Mouse (Mus musculus) telencephalon, adult 2 months (tissue): ENCODE measurements at regions not wholly inside any gene's neighbourhood (a gene's known extent, or its start where the extent isn't known, plus 50 kb on each side); places are given as distances from the start of the nearest gene placed in this dataset.

Experiments used
- DNase-seq: peaks from one replicate; pipeline ENCODE4 v3.0.0-alpha.2; 2011; ENCODE audit warnings: low read depth, low spot score

DNA sequence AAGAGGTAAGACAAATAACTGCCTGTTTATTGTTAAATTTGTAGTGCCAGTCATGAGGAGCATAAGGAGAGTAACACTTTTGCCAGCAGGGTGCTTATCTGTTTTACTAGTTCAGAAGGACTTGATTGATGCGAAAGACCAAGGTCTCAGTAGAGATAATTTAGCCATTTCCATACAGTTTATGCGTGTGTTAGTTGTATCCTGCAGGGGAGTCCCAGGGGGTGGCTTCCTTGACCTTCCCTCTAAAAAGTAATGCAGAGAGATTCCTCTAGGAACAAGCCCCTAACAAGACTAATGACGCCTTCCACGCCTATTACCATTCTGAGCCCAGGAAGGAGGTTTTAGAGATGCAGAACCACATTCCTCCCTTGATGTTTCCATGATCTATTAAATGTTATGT is 192.6 kb upstream of the Gm49339 start:
- DNase-seq = no peak

DNA sequence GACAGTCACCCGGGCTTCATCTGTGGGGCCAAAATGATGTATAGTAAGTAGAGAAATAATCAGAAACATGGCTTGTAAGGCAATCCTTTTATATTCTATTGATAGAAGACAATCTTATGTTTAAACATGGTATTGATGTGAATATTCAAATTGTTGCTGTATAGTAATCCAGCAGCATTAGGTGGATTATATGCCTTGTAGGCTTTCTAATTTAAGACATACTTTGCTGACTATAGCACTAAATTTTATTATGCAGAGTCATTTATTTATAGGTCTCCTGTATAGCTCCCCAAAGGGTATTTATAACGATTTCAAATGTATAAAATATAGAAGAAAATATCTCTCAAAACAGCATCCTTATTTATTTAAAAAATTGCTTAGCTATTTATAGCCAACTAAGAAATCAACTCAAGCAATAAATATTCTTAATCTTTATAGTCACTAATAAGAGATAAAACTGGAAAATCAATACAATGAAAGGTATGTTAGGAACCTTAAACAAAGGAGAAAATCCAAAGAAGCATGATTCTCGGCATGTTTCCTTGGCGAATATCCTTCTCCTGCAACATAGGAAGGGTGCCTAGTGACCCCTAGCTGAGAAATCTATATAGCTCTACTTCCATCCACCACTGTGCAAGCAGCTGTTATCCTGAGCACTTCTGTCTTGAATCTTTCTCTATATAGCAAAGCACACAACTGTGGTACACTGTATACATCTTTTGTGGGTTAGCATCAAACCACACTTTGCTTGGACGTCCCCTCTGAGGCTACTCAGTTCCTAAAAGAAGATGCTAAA is 188.8 kb upstream of the Gm49339 start:
- DNase-seq = no peak

DNA sequence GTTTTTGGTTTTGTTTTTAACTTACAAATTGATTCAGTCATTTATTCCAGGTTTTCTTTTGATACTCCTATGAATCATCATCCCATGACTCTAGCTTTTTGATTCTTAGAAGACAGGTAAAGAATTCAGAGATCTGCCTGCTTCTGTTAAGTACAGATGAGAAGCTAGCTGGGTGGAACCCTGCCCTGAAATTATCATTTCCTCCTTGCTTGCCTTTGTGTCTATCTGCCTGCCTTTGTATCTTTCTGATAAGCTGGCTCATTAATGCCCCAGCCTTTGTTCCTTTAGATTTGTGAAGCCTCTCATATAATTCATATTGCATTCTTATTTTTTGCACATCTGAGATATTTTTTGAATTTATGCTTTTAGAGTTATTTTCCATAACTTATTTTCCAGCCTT is 167.6 kb upstream of the Gm49339 start:
- no peak for DNase-seq

DNA sequence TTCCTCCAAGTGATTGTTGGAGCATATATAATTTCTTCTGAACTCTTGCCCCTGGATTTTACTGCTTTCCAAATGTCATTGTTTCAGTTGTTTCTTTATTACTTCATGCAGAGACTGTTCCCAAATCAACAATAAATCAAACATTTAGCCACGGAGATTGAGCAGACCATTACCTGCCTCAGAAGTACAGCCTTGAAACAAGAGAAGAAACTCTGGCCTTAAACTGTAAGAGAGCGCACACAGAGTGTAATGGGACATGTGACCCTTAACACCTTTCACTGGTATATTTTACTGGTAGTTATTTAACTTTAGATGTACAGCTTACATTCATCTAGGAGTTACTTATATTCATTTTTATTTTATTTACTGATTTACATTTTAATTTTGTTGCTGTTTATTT is 160.2 kb upstream of the Gm49339 start:
- DNase-seq = no peak

DNA sequence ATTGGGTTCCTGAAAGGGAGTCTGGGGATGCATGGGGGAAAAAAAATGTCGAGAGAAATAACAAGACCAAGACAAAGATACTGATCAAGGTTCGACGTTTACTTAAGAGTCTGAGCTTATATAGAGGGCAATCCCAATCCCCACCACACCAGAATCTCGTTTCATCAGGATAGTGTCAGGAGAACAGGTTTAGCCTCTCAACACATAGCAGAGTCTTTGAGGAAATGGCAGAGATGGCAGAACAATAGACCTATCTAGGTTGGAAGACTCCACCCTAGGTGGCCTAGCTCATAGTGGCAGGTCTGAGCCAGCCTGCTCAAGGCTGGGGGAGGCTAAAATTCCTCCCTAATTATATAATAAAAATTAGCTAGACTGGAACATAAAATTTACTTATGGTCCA is 151.6 kb upstream of the Gm49339 start:
- DNase-seq = no peak

DNA sequence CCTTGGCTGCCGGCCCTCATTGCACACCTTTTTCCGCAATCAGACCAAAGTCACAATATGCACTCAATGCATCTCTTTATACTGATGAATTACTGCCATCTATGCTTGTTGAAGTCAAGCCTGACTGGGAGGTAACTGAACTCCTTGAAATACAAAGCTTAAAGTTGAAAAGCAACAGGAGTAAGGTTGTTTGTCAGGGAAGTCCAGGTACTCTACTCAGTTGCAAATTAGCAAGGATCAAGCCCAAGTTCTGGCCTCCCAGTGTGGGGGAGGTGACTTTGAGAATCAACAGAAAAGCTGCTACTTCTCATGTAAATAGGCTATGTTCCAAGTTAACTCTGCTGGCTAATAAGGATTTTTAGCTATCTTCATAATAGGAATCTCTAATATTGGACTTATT is 151.0 kb upstream of the Gm49339 start:
- DNase-seq = no peak
